Mouse (Mus musculus) embryonic facial prominence, embryonic 14.5 days (tissue): ENCODE data around the gene Pdcd1. TPM values are rescaled to one million over a fixed set of nuclear protein-coding genes. Genes with fewer than 3 reads are reported as not detected.
A peak's percentile ranks its signal among the peaks of the same experiment; 100 is the strongest.
"Not testable (repeated sequence)": the region's sequence is repeated elsewhere in the genome, so short reads cannot be mapped to it uniquely, and the experiment has no call there.

Source experiments
- ATAC-seq: fragments of 200-750 bp; cut with Nextera tagmentation; 2 replicates; pipeline ENCODE4 v1.8.0; 2017; ENCODE audit warnings: low read depth, moderate number of reproducible peaks, moderate TSS enrichment
- DNase-seq: peaks from one replicate; pipeline ENCODE4 v3.0.0-alpha.2; 2015; ENCODE audit warnings: low spot score
- H3K27ac ChIP-seq: fragments of 300-500 bp; sonication (generic); replicated peaks from 2 replicates; pipeline ENCODE4 v1.5.1; 2014; ENCODE audit warnings: low read depth, mild to moderate bottlenecking, low read length, moderate library complexity
- H3K27me3 ChIP-seq: fragments of 300-500 bp; sonication (generic); replicated peaks from 2 replicates; pipeline ENCODE4 v1.6.1; 2014; ENCODE audit warnings: low read length; ENCODE audit not compliant: control insufficient read depth, insufficient read depth
- H3K36me3 ChIP-seq: fragments of 300-500 bp; sonication (generic); 2 replicates; pipeline ENCODE4 v1.6.1; 2014; ENCODE audit warnings: low read length, mixed read lengths; ENCODE audit not compliant: control insufficient read depth, insufficient read depth
- H3K4me1 ChIP-seq: fragments of 300-500 bp; sonication (generic); 2 replicates; pipeline ENCODE4 v1.6.1; 2014; ENCODE audit warnings: antibody characterized with exemption, low read length; ENCODE audit not compliant: control insufficient read depth, insufficient read depth
- H3K4me2 ChIP-seq: fragments of 300-500 bp; sonication (generic); 2 replicates; pipeline ENCODE4 v1.6.1; 2014; ENCODE audit warnings: low read depth, mild to moderate bottlenecking, low read length, moderate library complexity, mixed read lengths
- H3K4me3 ChIP-seq: fragments of 300-500 bp; sonication (generic); 2 replicates; pipeline ENCODE4 v1.5.1; 2014; ENCODE audit warnings: low read depth, mild to moderate bottlenecking, low read length
- H3K9ac ChIP-seq: fragments of 300-500 bp; sonication (generic); 2 replicates; pipeline ENCODE4 v1.6.1; 2014; ENCODE audit warnings: low read depth, mild to moderate bottlenecking, low read length, moderate library complexity, mixed read lengths
- H3K9me3 ChIP-seq: fragments of 300-500 bp; sonication (generic); 2 replicates; pipeline ENCODE4 v1.6.1; 2016; ENCODE audit warnings: low read length; ENCODE audit not compliant: control insufficient read depth
- whole genome bisulfite sequencing: fragments of 180-500 bp; shearing (Covaris S2); extraction: QIAGEN DNeasy Blood & Tissue Kit; methylation state at CpG from one replicate; pipeline ENCODE4 v1.1.7; 2014; 5-methylcytosine and 5-hydroxymethylcytosine counted together
- polyA plus RNA-seq: library from polyadenylated mRNA; unstranded; fragments of >200 nt; fragmentation: Nextera tagmentation; extraction: Ambion mirVana; gene quantifications from 2 replicates; pipeline ENCODE4 v1.2.1, GENCODE M21; 2014

The Pdcd1 gene
- polyA plus RNA-seq, 1 experiment from 2014 or later: 0.25 TPM

- H3K27ac ChIP-seq: no peak overlapping the region
- no peaks in the 10 kb centered on the region for H3K36me3 ChIP-seq
- H3K4me1 ChIP-seq: no peaks in the 10 kb centered on the region
- no peaks in the 10 kb centered on the region for H3K9me3 ChIP-seq
- no peak overlapping the region for H3K9ac ChIP-seq
- no peak overlapping the region for H3K4me2 ChIP-seq
- no peak overlapping the region for H3K4me3 ChIP-seq
- ATAC-seq: no peak
- 59% methylated on average over 3 of the region's 3 CpGs for WGBS
- no peaks in the 10 kb centered on the region for H3K27me3 ChIP-seq
- DNase-seq: no peak
These were observed 40.7 kb downstream of the Pdcd1 start for GRCm38 (mm10) chr1:94011643-94012042.

- H3K27me3 ChIP-seq, H3K9ac ChIP-seq, H3K36me3 ChIP-seq, H3K27ac ChIP-seq, H3K4me2 ChIP-seq, H3K4me1 ChIP-seq, H3K9me3 ChIP-seq, H3K4me3 ChIP-seq: not testable (repeated sequence)
- peak; percentile 63; the same call in 1 of the 2 replicates for ATAC-seq
- WGBS: 49% methylated on average over 13 of the region's 19 CpGs
- DNase-seq: peak; percentile 78
These were observed 43.5 kb downstream of the Pdcd1 start for GRCm38 (mm10) chr1:94008826-94009225.

GRCm38 (mm10) chr1:94005954-94006506 is 46.3 kb downstream of the Pdcd1 start:
- not testable (repeated sequence) for DNase-seq, H3K4me1 ChIP-seq, H3K36me3 ChIP-seq, H3K4me3 ChIP-seq, H3K4me2 ChIP-seq, H3K27ac ChIP-seq, H3K27me3 ChIP-seq, H3K9ac ChIP-seq, H3K9me3 ChIP-seq
- WGBS: 85% methylated on average over 2 of the region's 2 CpGs
- peak; percentile 12; the same call in 1 of the 2 replicates for ATAC-seq

GRCm38 (mm10) chr1:94001023-94001422 is 51.3 kb downstream of the Pdcd1 start:
- Histone ChIP-seq H3K4me1 (no peaks in the 10 kb centered on the region), H3K4me3 (no peak overlapping the region), H3K9me3 (no peaks in the 10 kb centered on the region), H3K9ac (no peak overlapping the region), H3K27me3 (no peaks in the 10 kb centered on the region), H3K36me3 (no peaks in the 10 kb centered on the region), H3K4me2 (no peak overlapping the region), H3K27ac (no peak overlapping the region)
- 74% methylated on average over 2 of the region's 2 CpGs for WGBS
- no peak for DNase-seq
- no peak for ATAC-seq

- not testable (repeated sequence) for H3K27ac ChIP-seq, DNase-seq, ATAC-seq, H3K4me1 ChIP-seq, H3K36me3 ChIP-seq, H3K4me2 ChIP-seq, H3K4me3 ChIP-seq, H3K27me3 ChIP-seq, H3K9me3 ChIP-seq, H3K9ac ChIP-seq
- WGBS: 87% methylated on average over 3 of the region's 3 CpGs
These were observed 60.9 kb downstream of the Pdcd1 start for GRCm38 (mm10) chr1:93991491-93991890.

GRCm38 (mm10) chr1:93991068-93991467 is 61.3 kb downstream of the Pdcd1 start:
- DNase-seq, H3K4me1 ChIP-seq, H3K9ac ChIP-seq, H3K4me2 ChIP-seq, ATAC-seq, H3K27ac ChIP-seq, H3K4me3 ChIP-seq, H3K36me3 ChIP-seq, H3K9me3 ChIP-seq, H3K27me3 ChIP-seq: not testable (repeated sequence)
- 77% methylated on average over 2 of the region's 2 CpGs for WGBS

- not testable (repeated sequence) for H3K27ac ChIP-seq, H3K4me3 ChIP-seq, H3K27me3 ChIP-seq, ATAC-seq, DNase-seq, H3K4me1 ChIP-seq, H3K9me3 ChIP-seq, H3K36me3 ChIP-seq, H3K9ac ChIP-seq, H3K4me2 ChIP-seq
- WGBS: 79% methylated on average over 6 of the region's 8 CpGs
These were observed 62.1 kb downstream of the Pdcd1 start, which contains the start of gene Gal3st2c for GRCm38 (mm10) chr1:93990209-93990608. Gal3st2c (plus strand) TSS chr1:93990509.

- no peaks in the 10 kb centered on the region for H3K9me3 ChIP-seq
- DNase-seq (no peak), ATAC-seq (no peak)
- 58% methylated on average over 3 of the region's 3 CpGs for WGBS
- no peaks in the 10 kb centered on the region for H3K27me3 ChIP-seq
- H3K36me3 ChIP-seq: no peaks in the 10 kb centered on the region
- H3K27ac ChIP-seq: no peak overlapping the region
- H3K4me1 ChIP-seq: no peaks in the 10 kb centered on the region
- no peak overlapping the region for H3K4me3 ChIP-seq
- no peak overlapping the region for H3K9ac ChIP-seq
- no peak overlapping the region for H3K4me2 ChIP-seq
These were observed 63.6 kb downstream of the Pdcd1 start for GRCm38 (mm10) chr1:93988786-93989185.
